Mouse (Mus musculus) ES-Bruce4 (cell line): Measurements from ENCODE around the gene Zmynd11. TPM values are rescaled to one million over a fixed set of nuclear protein-coding genes. Genes with fewer than 3 reads are reported as not detected.

Experiments used
- H3K27ac ChIP-seq: 2 replicates; pipeline ENCODE4 v1.5.1; 2012; ENCODE audit warnings: low read length, inconsistent platforms; ENCODE audit not compliant: insufficient read depth
- H3K27me3 ChIP-seq: 2 replicates; pipeline ENCODE4 v1.6.1; 2012; ENCODE audit warnings: mild to moderate bottlenecking, low read length, inconsistent platforms; ENCODE audit not compliant: control insufficient read depth, poor library complexity, insufficient read depth, severe bottlenecking
- H3K36me3 ChIP-seq: 2 replicates; pipeline ENCODE4 v1.6.1; 2012; ENCODE audit warnings: inconsistent platforms, mild to moderate bottlenecking, low read length, moderate library complexity; ENCODE audit not compliant: control insufficient read depth, poor library complexity, insufficient read depth, severe bottlenecking
- H3K4me1 ChIP-seq: one replicate; pipeline ENCODE4 v1.8.1; 2011; ENCODE audit warnings: low read length; ENCODE audit not compliant: control insufficient read depth, insufficient read depth
- H3K4me3 ChIP-seq: 2 replicates; pipeline ENCODE4 v1.5.1; 2011; ENCODE audit warnings: low read depth, mild to moderate bottlenecking, low read length
- H3K9ac ChIP-seq: 2 replicates; pipeline ENCODE4 v1.6.1; 2012; ENCODE audit warnings: low read depth, mild to moderate bottlenecking, inconsistent platforms; ENCODE audit not compliant: poor library complexity, severe bottlenecking
- H3K9me3 ChIP-seq: replicated peaks from 2 replicates; pipeline ENCODE4 v1.6.1; 2012; ENCODE audit warnings: mild to moderate bottlenecking, low read length, inconsistent platforms; ENCODE audit not compliant: control insufficient read depth, poor library complexity, insufficient read depth, severe bottlenecking
- CTCF ChIP-seq: IDR thresholded peaks from one replicate; pipeline ENCODE4 v1.8.1; 2011; ENCODE audit warnings: low read depth, low read length
- EP300 ChIP-seq: IDR thresholded peaks from 2 replicates; pipeline ENCODE4 v1.6.1; 2011; ENCODE audit warnings: low read depth, low read length; ENCODE audit not compliant: insufficient read depth
- POLR2A ChIP-seq: IDR thresholded peaks from one replicate; pipeline ENCODE4 v1.8.1; 2011; ENCODE audit warnings: low read length; ENCODE audit not compliant: insufficient read depth
- polyA plus RNA-seq: library from polyadenylated mRNA; stranded (reverse); fragments of >200 nt; gene quantifications from 2 replicates; pipeline ENCODE4 v1.2.4, GENCODE M21; 2011; ENCODE audit warnings: low read depth; ENCODE audit not compliant: missing spikeins, insufficient read depth, insufficient read length

Gene Zmynd11
- polyA plus RNA-seq, 1 experiment = 48.3 TPM

- Histone ChIP-seq H3K4me1 (no peaks in the 10 kb centered on the region), H3K27me3 (no peaks in the 10 kb centered on the region), H3K9me3 (no peaks in the 10 kb centered on the region), H3K36me3 (no peaks in the 10 kb centered on the region), H3K27ac (no peak overlapping the region), H3K9ac (no peak overlapping the region), H3K4me3 (no peak overlapping the region)
- TF ChIP-seq CTCF = no peak
- no peak for TF ChIP-seq POLR2A
- TF ChIP-seq EP300 = no peak
Measured at GRCm38 (mm10) chr13:9656613-9657012, 108.5 kb downstream of the Zmynd11 start.

GRCm38 (mm10) chr13:9653018-9653417 is 112.1 kb downstream of the Zmynd11 start:
- TF ChIP-seq POLR2A (no peak), CTCF (no peak)

GRCm38 (mm10) chr13:9650580-9650979 is 114.5 kb downstream of the Zmynd11 start:
- Histone ChIP-seq H3K27ac (no peak overlapping the region), H3K9ac (no peak overlapping the region), H3K36me3 (no peaks in the 10 kb centered on the region), H3K4me1 (no peaks in the 10 kb centered on the region), H3K9me3 (no peaks in the 10 kb centered on the region), H3K4me3 (no peak overlapping the region), H3K27me3 (no peaks in the 10 kb centered on the region)
- TF ChIP-seq CTCF (no peak), EP300 (no peak), POLR2A (no peak)

More at GRCm38 (mm10) chr13:9653018-9653417, 112.1 kb downstream of the Zmynd11 start:
- H3K9ac ChIP-seq = no peak overlapping the region
- no peaks in the 10 kb centered on the region for H3K36me3 ChIP-seq
- H3K4me3 ChIP-seq = no peak overlapping the region
- H3K4me1 ChIP-seq = no peaks in the 10 kb centered on the region
- H3K9me3 ChIP-seq = no peaks in the 10 kb centered on the region
- H3K27me3 ChIP-seq = no peaks in the 10 kb centered on the region
- no peak overlapping the region for H3K27ac ChIP-seq

GRCm38 (mm10) chr13:9649894-9650293 is 115.2 kb downstream of the Zmynd11 start:
- H3K36me3 ChIP-seq = no peaks in the 10 kb centered on the region
- H3K27ac ChIP-seq = no peak overlapping the region
- no peaks in the 10 kb centered on the region for H3K9me3 ChIP-seq
- H3K4me3 ChIP-seq = no peak overlapping the region
- H3K9ac ChIP-seq = no peak overlapping the region
- TF ChIP-seq CTCF (no peak), POLR2A (no peak), EP300 (no peak)
- H3K27me3 ChIP-seq = no peaks in the 10 kb centered on the region
- no peaks in the 10 kb centered on the region for H3K4me1 ChIP-seq

- H3K27me3 ChIP-seq = no peaks in the 10 kb centered on the region
- H3K4me3 ChIP-seq = no peak overlapping the region
- no peaks in the 10 kb centered on the region for H3K36me3 ChIP-seq
- no peaks in the 10 kb centered on the region for H3K9me3 ChIP-seq
- H3K9ac ChIP-seq = no peak overlapping the region
- TF ChIP-seq POLR2A = no peak
- H3K4me1 ChIP-seq = no peaks in the 10 kb centered on the region
- H3K27ac ChIP-seq = no peak overlapping the region
Measured at GRCm38 (mm10) chr13:9648716-9649115, 116.4 kb downstream of the Zmynd11 start.

GRCm38 (mm10) chr13:9637949-9638348 is 127.2 kb downstream of the Zmynd11 start:
- Histone ChIP-seq H3K4me1 (no peaks in the 10 kb centered on the region), H3K4me3 (no peak overlapping the region), H3K27ac (no peak overlapping the region), H3K9me3 (no peaks in the 10 kb centered on the region), H3K27me3 (no peaks in the 10 kb centered on the region), H3K9ac (no peak overlapping the region), H3K36me3 (no peaks in the 10 kb centered on the region)
- TF ChIP-seq POLR2A (no peak), EP300 (no peak), CTCF (no peak)
